Mouse (Mus musculus) spleen, adult 2 months (tissue): ENCODE results near the gene Btnl10.

Source experiments
- CTCF ChIP-seq: fragments of 200-500 bp; IDR thresholded peaks from 2 replicates; pipeline ENCODE4 v1.5.1; 2011; ENCODE audit warnings: mild to moderate bottlenecking, inconsistent platforms; ENCODE audit not compliant: insufficient read depth, insufficient read length, insufficient replicate concordance; ENCODE audit errors: extremely low read depth
- POLR2A ChIP-seq: fragments of 200-500 bp; IDR thresholded peaks from 2 replicates; pipeline ENCODE4 v1.6.1; 2011; ENCODE audit warnings: low read depth, low read length, inconsistent platforms

GRCm38 (mm10) chr11:58948542-58949479 is 31.1 kb downstream of the Btnl10 start, which contains the start of gene Hist3h2ba:
- TF ChIP-seq CTCF, result no peak
- peak; percentile 30 for TF ChIP-seq POLR2A
